Mouse (Mus musculus): ENCODE data around the gene Myh10.

DNA sequence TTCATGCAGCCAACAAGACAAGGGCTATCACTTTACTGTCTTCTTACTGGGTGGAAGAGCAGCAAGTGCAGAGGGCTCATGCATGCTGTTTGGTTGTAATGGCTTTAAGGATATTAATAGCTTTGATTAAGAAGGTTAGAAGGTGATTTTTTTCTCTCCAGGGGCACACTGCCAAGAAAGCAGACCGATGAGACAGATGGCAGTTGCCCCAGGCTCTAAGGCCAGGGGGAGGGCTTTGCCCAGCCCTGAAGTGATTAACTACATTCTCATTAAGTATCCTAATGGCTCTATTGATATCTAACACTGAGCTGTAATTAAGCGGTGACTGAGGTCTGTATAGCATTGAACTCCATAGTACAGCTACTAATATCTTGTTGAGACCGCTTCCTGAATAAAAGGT is 73.3 kb downstream of the Myh10 start:
- TF ChIP-seq CTCF (conservative IDR thresholded peaks at IDR 0.05; ENCODE audit: insufficient read depth, insufficient read length, low read depth, low read length) (no peak), POLR2A (IDR thresholded peaks at IDR 0.05; ENCODE audit: low read depth, low read length) (no peak)
